Mouse (Mus musculus): ENCODE data around the gene Gm13698. TPM values are rescaled to one million over a fixed set of nuclear protein-coding genes. Genes with fewer than 3 reads are reported as not detected.

The Gm13698 gene
- 0.64 and 1.1 TPM in 2 replicates for total RNA-seq (2023)

GRCm38 (mm10) chr2:83955393-83955792 lies at the start of gene Gm13698:
Gene Gm13698 (plus strand): TSS chr2:83955693.

GRCm38 (mm10) chr2:83940931-83941361 lies 14.5 kb upstream of the Gm13698 start, which contains the start of gene Zswim2:
Gene Zswim2 (minus strand): TSS chr2:83941228.

GRCm38 (mm10) chr2:83961203-83961602 lies 5.7 kb downstream of the Gm13698 start, which contains the start of gene Gm13693:
Gene Gm13693 (plus strand): TSS chr2:83961503.

GRCm38 (mm10) chr2:83967013-83967412 lies 11.5 kb downstream of the Gm13698 start, which contains the start of gene Gm13695:
Gene Gm13695 (plus strand): TSS chr2:83967313.

GRCm38 (mm10) chr2:83972823-83973222 lies 17.3 kb downstream of the Gm13698 start, which contains the start of gene Gm13696:
Gene Gm13696 (plus strand): TSS chr2:83973123.

GRCm38 (mm10) chr2:83978633-83979032 lies 23.1 kb downstream of the Gm13698 start, which contains the start of gene Gm13694:
Gene Gm13694 (plus strand): TSS chr2:83978933.

GRCm38 (mm10) chr2:83984443-83984842 lies 28.9 kb downstream of the Gm13698 start, which contains the start of gene Gm13697:
Gene Gm13697 (plus strand): TSS chr2:83984743.

GRCm38 (mm10) chr2:83990253-83990652 lies 34.8 kb downstream of the Gm13698 start, which contains the start of gene Gm13691:
Gene Gm13691 (plus strand): TSS chr2:83990553.

Other genes with a start within 250 kb of the Gm13698 start
- gene Itgav, start 231.3 kb upstream of the Gm13698 start, total RNA-seq (2023), result 37.9 and 55.5 TPM in 2 replicates
- gene Fam171b, start 143.1 kb upstream of the Gm13698 start, total RNA-seq (2023), result 0.07 TPM in 1 of 2 replicates, not detected in the other
- not detected in 2 replicates for gene Zswim2, start 14.5 kb upstream of the Gm13698 start, total RNA-seq (2023)
- gene Gm13693, start 5.8 kb downstream of the Gm13698 start, total RNA-seq (2023), result 0.64 and 1.1 TPM in 2 replicates
- gene Gm13695, start 11.6 kb downstream of the Gm13698 start, total RNA-seq (2023), result 0.64 TPM in 1 of 2 replicates, not detected in the other
- 0.64 and 1.1 TPM in 2 replicates for gene Gm13696, start 17.4 kb downstream of the Gm13698 start, total RNA-seq (2023)
- gene Gm13694, start 23.2 kb downstream of the Gm13698 start, total RNA-seq (2023), result 0.64 and 1.1 TPM in 2 replicates
- gene Gm13697, start 29.1 kb downstream of the Gm13698 start, total RNA-seq (2023), result 0.64 and 1.1 TPM in 2 replicates
- gene Gm13691, start 34.9 kb downstream of the Gm13698 start, total RNA-seq (2023), result 0.64 and 1.1 TPM in 2 replicates

Measured in neutrophil, adult 65 days (primary cell).